Mouse (Mus musculus): ENCODE data around the gene Slc44a2. TPM values are rescaled to one million over a fixed set of nuclear protein-coding genes. Genes with fewer than 3 reads are reported as not detected.
A peak's percentile ranks its signal among the peaks of the same experiment; 100 is the strongest.
"Not testable (repeated sequence)": the region's sequence is repeated elsewhere in the genome, so short reads cannot be mapped to it uniquely, and the experiment has no call there.

The Slc44a2 gene
- polyA plus RNA-seq, 1 experiment from 2014 or later = 68.7 TPM

DNA sequence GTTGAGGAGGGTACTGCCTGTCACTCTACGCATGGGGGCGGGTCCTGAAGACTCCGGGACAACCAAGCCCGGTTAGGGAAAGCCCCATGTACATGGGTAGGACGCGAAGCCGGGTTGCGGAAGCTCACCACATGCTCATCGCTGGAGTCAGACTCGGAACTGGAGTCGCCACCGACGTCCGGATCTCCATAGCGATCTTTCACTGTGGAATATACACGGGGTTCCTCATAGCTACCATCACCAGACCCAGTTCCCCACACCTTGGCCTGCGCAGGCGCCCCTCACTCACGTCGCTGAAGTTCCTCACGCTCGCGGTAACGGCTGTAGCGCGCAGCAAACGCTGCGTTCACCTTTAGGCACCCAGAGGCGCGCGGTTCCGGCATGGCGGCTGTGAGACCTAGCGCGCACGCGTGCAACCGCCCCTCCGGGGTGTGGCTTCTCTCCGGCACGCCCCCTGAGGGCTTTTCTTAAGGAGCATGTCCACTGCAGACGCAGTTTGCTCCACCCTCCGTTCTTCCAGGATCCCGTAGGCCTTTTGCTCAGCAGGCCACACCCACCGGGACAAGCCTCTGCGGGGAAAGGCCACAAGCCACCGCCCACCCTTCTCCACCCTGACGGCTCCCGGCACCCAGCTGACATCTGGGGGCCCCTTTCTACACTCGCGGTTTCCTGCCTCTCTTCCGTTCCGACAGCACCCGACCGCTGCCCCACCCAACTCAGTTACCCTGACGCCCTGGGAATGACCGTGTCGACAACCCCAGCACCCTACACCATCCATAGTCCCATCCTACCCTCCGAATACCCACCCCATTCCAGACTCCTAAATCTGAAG lies 32.7 kb upstream of the Slc44a2 start, which contains the start of gene Kri1:
TSS of gene Kri1 (minus strand) at position 399 of the 832 bp plus-strand sequence.
- H3K4me1 ChIP-seq (replicated peaks) = peaks cover 41% of the 10 kb centered on the region

DNA sequence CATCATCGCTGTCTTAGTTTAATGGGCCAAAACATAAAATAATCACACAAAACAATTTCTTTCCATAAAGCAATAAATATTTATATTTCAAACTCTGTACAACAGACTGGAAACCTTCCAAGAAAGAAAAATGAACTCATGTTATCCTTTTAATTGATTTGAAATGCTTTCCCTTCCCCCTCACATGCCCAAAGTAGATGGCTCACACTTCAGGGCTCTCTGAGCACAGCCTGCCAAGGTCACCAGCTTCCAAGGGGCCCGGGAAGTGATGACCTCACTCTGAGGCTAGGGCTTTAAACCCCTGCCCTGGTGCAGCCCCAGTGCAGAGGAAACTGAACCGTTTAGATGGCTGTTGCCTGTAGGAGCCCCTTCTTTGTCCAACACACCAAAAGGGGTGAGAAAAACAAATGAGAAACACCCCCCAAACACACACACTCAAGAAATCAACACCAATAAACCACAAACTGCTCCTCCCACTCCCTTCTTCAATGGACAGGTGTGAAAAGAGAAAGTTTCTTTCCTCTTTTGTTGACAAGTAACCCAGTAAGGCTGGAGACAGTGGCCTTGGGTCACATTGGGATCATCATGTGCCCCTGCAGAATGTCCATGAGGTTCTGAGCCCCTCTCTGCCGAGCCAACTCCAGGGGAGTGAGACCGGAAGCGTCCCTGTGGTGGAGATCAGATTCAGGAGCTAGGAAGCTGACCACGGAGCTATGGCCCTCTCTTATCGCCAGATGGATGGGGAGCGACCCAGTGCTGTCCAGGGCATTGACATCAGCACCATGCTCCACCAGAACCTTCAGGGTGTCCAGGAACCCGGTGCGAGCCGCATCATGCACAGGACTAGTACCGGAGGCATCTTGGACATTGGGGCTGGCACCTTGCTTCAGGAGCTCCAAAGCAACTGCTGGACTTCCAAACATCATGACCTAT lies 31.8 kb upstream of the Slc44a2 start:
- Histone ChIP-seq H3K9me3 (no peaks in the 10 kb centered on the region), H3K27ac (peak overlapping the region; percentile 91), H3K36me3 (peaks cover 30% of the 10 kb centered on the region), H3K4me1 (replicated peaks) (peaks cover 41% of the 10 kb centered on the region), H3K4me3 (peak overlapping the region; percentile 88), H3K27me3 (ENCODE audit: insufficient read depth, poor library complexity, severe bottlenecking) (no peaks in the 10 kb centered on the region)
- no peak for DNase-seq (ENCODE audit: low spot score)
- 81% methylated on average over 13 of the region's 13 CpGs for WGBS

More for the DNA sequence above, 32.7 kb upstream of the Slc44a2 start, which contains the start of gene Kri1:
- peak within 1 kb of the TSS; percentile 91 for H3K27ac ChIP-seq
- H3K27me3 ChIP-seq (ENCODE audit: insufficient read depth, poor library complexity, severe bottlenecking) = no peaks in the 10 kb centered on the region
- peak within 1 kb of the TSS; percentile 88 for H3K4me3 ChIP-seq
- peaks cover 35% of the 10 kb centered on the region for H3K36me3 ChIP-seq
- DNase-seq (ENCODE audit: low spot score) = peak; percentile 96
- H3K9me3 ChIP-seq = no peaks in the 10 kb centered on the region
- 1% methylated on average over 59 of the region's 59 CpGs for WGBS

DNA sequence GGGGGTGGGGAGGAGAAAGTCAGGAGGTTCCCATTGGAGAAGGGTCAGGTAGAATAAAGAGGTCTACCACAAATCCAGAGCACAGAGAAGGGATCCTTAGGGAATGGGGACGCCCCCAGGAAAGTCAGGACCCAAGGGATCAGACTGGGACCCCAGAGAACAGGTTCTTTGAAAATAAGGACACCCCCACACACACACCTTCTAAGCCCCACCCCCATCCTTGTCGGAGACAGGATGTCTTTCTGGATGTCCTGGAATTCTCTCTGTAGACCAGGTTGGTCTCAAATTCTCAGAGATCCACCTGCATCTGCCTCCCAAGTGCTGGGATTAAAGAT lies 31.2 kb upstream of the Slc44a2 start:
- H3K4me1 ChIP-seq (replicated peaks) = peaks cover 41% of the 10 kb centered on the region
- H3K9me3 ChIP-seq = no peaks in the 10 kb centered on the region
- H3K27ac ChIP-seq = no peak overlapping the region; the same call in 1 of the 2 replicates
- peaks cover 24% of the 10 kb centered on the region for H3K36me3 ChIP-seq
- peak overlapping the region; percentile 88 for H3K4me3 ChIP-seq
- 74% methylated on average over 2 of the region's 2 CpGs for WGBS
- DNase-seq (ENCODE audit: low spot score) = no peak
- H3K27me3 ChIP-seq (ENCODE audit: insufficient read depth, poor library complexity, severe bottlenecking) = no peaks in the 10 kb centered on the region

DNA sequence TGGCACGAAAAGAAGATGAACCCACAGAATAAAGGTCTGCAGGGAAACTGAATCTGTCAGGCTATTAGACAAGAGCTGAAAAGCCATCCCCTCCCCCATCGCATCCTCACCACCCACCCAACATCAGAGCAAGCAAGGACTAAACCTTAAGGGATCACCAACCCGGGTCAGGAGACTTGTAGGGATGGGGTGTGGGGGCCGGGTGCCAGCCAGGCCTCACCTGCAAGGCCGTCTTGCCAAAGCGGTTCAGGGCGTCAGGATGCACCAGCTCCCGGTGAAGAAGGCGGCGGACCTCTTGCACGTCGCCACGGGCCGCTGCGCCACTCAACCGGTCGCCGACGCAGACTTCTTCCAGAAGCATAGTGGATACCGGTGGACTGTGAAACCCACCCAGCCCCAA lies 29.9 kb upstream of the Slc44a2 start:
- Histone ChIP-seq H3K36me3 (peaks cover 11% of the 10 kb centered on the region), H3K4me3 (peak overlapping the region; percentile 88), H3K4me1 (replicated peaks) (peaks cover 41% of the 10 kb centered on the region), H3K9me3 (no peaks in the 10 kb centered on the region), H3K27ac (peak overlapping the region; percentile 91), H3K27me3 (ENCODE audit: insufficient read depth, poor library complexity, severe bottlenecking) (no peaks in the 10 kb centered on the region)
- WGBS = under 1% methylated on average over 20 of the region's 20 CpGs
- no peak for DNase-seq (ENCODE audit: low spot score)

DNA sequence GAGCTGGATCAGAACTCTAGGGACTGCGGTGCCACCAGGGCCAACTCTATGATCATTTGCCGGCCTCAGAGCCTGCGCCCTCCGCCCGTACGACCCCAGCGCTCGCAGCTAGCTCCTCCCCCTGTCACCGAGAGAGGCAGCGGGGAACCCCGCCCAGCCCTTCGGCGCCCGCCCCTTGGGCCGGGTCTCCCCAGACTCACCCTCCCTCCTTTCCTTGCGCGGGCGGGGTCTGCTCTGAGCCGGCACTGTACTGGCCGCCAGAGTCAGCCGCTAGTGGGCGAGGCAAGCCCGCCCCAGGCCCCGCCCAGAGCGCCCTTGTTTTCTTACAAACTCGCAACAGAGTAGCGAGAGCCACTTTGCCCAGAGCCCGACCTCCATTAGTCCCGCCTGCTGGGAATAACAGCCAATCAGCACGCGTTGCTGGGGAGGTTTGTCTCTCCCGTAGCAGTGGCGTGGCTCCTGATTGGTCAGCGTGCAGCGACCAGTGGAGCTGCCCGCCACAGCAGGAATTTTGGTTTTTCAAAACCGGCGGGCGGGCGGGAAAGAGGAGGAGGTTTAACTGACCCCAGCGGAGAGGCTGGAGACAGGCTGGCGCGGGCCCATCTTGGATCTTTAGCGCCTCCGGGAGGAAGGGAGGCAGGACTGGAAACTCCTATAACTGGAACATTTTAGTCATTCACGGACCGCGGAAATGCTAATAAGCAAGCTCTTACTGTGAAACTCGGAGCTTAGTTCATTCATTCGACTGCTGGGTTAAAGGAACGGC lies 29.3 kb upstream of the Slc44a2 start, which contains the start of gene Cdkn2d:
TSS of gene Cdkn2d (minus strand) at position 386 of the 766 bp plus-strand sequence.
- Histone ChIP-seq H3K4me3 (peak within 1 kb of the TSS; percentile 88), H3K36me3 (0 out of 2 replicates have a peak, but pooled peaks cover 7% of the 10 kb centered on the region), H3K4me1 (replicated peaks) (peaks cover 41% of the 10 kb centered on the region), H3K27ac (peak within 1 kb of the TSS; percentile 91), H3K9me3 (no peaks in the 10 kb centered on the region), H3K27me3 (ENCODE audit: insufficient read depth, poor library complexity, severe bottlenecking) (no peaks in the 10 kb centered on the region)
- under 1% methylated on average over 51 of the region's 51 CpGs for WGBS
- peak; percentile 100 for DNase-seq (ENCODE audit: low spot score)

DNA sequence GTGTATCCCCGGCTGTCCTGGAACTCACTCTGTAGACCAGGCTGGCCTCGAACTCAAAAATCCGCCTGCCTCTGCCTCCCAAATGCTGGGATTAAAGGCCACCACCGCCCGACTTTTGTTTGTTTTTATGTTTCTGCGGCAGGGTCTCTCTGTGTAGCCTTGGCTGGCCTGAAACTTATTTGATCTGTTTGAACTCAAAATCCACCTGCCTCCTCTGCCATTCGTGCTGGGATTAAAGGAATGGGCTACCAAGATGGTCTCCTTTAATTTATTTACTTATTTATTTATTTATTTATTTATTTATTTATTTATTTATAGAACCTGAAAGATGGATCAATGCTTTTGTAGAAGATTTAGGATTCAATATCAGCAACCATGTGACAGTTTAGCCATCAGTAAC lies 28.6 kb upstream of the Slc44a2 start:
- WGBS = 26% methylated on average over 7 of the region's 7 CpGs
- H3K9me3 ChIP-seq; DNase-seq (ENCODE audit: low spot score); H3K36me3 ChIP-seq; H3K27me3 ChIP-seq (ENCODE audit: insufficient read depth, poor library complexity, severe bottlenecking): not testable (repeated sequence)
- Histone ChIP-seq H3K4me1 (replicated peaks) (peaks cover 34% of the 10 kb centered on the region), H3K4me3 (peak overlapping the region; percentile 88), H3K27ac (peak overlapping the region; percentile 91)

DNA sequence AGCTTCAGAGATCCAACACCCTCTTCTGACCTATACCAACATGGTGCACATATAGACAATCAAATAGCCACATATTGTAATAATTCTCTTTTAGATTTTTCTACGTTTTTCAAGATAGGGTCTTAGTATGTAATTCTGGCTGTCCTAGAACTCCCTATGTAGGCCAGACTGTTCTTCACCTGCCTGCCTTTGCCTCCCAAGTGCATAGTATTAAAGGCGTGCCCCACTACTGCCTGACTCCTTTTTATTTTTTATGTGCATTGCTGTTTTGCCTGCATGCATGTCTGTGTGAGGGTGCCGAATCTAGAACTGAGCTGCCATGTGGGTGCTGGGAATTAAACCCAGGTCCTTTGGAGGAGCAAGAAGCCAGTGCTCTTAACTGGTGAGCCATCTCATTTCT lies 28.2 kb upstream of the Slc44a2 start:
- Histone ChIP-seq H3K27me3 (ENCODE audit: insufficient read depth, poor library complexity, severe bottlenecking) (no peaks in the 10 kb centered on the region), H3K9me3 (no peaks in the 10 kb centered on the region), H3K36me3 (0 out of 2 replicates have a peak, but pooled peaks cover 7% of the 10 kb centered on the region), H3K4me1 (replicated peaks) (peaks cover 30% of the 10 kb centered on the region), H3K4me3 (no peak overlapping the region), H3K27ac (peak overlapping the region; percentile 66)
- DNase-seq (ENCODE audit: low spot score) = no peak
- 91% methylated on average over 3 of the region's 3 CpGs for WGBS

DNA sequence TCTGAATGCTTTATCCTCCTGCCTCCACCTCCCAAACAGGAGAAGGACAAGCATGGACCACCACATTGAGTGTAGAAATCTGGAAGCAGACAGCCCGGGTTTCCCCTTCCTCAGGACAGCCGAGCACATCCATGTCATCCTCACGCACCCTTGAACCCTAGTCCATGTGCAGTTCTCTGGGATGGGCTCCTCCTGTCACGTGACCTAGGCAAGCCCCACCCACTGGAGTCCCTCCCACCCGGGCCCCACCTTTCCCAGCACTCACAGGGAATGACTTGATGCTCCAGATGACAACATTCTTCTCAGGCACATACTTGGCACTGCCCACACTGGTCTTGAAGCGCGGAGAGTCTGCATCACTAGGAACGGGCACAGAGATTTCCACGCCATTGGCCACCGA lies 21.5 kb upstream of the Slc44a2 start:
- H3K4me3 ChIP-seq = no peak overlapping the region
- H3K36me3 ChIP-seq = no peaks in the 10 kb centered on the region
- no peak overlapping the region for H3K27ac ChIP-seq
- no peaks in the 10 kb centered on the region for H3K27me3 ChIP-seq (ENCODE audit: insufficient read depth, poor library complexity, severe bottlenecking)
- H3K9me3 ChIP-seq = no peaks in the 10 kb centered on the region; the same call in 1 of the 2 replicates
- DNase-seq (ENCODE audit: low spot score) = no peak
- WGBS = 83% methylated on average over 10 of the region's 10 CpGs
- no peaks in the 10 kb centered on the region for H3K4me1 ChIP-seq (replicated peaks)

DNA sequence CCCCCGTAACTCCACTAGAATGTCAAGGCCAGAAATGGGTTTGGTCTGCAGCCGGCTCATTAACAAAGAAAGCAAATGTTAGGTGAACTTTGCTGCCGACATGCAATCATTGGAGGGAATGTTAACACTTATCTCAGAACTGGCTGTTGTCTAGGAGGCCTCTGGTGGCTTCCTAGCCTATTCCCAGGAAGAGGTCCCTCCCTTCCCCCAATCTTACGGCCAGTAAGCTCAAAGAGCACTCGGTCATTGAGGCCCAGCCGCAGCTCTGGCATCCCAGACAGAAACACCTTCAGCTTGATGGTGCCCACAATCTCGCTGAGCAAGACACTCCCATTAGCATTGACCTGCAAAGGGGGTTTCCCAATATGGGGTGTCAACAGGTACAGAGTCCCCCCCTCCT lies 15.4 kb upstream of the Slc44a2 start:
- WGBS = 91% methylated on average over 7 of the region's 7 CpGs
- Histone ChIP-seq H3K27ac (no peak overlapping the region), H3K9me3 (no peaks in the 10 kb centered on the region; the same call in 1 of the 2 replicates), H3K27me3 (ENCODE audit: insufficient read depth, poor library complexity, severe bottlenecking) (no peaks in the 10 kb centered on the region), H3K4me3 (no peak overlapping the region), H3K4me1 (replicated peaks) (peaks cover 4% of the 10 kb centered on the region; the same call in 1 of the 2 replicates), H3K36me3 (no peaks in the 10 kb centered on the region)
- no peak for DNase-seq (ENCODE audit: low spot score)

DNA sequence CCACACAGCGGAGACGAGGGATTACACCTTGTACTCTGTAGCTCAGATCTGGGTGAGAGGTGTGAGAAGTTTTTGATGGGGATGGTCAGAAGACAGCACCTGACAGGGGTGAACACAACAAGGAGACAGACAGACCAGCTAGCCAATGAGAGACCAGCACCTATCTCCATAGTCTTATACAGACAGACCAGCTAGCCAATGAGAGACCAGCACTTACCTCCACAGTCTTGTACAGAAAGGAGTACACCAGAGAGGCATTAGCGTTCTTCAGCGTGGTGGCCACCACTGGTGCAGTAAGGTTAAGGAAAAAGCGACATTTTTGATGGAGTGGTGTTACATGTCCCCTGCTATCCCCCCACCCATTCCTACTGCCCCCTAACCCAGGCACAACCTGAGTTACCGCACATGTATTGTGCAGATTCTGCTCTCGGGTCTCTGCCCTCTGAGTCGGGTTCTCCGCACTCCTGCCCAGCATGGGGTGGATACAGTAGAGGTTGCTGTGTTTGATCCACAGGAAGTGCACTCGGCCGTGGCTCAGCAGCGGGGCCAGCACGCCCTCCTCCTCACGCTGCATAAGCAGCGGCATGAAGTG lies 11.3 kb upstream of the Slc44a2 start:
- 75% methylated on average over 15 of the region's 15 CpGs for WGBS
- DNase-seq (ENCODE audit: low spot score) = no peak
- Histone ChIP-seq H3K27ac (no peak overlapping the region), H3K4me1 (replicated peaks) (peaks cover 12% of the 10 kb centered on the region), H3K36me3 (no peaks in the 10 kb centered on the region), H3K4me3 (no peak overlapping the region), H3K9me3 (no peaks in the 10 kb centered on the region), H3K27me3 (ENCODE audit: insufficient read depth, poor library complexity, severe bottlenecking) (peaks cover 23% of the 10 kb centered on the region)

DNA sequence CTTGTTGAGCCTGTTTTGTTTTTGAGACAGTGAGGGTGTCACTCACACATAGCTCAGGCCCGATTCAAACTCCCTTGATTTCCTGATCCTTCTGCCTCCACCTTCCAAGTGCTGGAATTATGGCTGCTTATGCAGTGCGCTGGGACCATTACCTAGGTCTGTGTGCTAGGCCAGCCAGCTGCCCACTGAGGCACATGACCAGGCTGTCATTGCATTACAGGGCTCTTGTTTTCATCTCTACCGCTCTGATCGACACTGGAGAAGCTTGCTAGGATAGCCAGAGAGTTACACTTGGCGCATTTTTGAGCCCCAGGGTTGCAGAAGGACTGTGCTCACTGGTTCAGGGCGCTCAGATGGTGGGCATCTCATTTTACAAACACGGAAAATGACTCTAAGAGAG lies 8.8 kb upstream of the Slc44a2 start:
- no peaks in the 10 kb centered on the region for H3K36me3 ChIP-seq
- WGBS = 25% methylated on average over 7 of the region's 7 CpGs
- H3K9me3 ChIP-seq = no peaks in the 10 kb centered on the region
- no peak overlapping the region for H3K27ac ChIP-seq
- peak overlapping the region; percentile 42 for H3K4me3 ChIP-seq
- peaks cover 23% of the 10 kb centered on the region for H3K27me3 ChIP-seq (ENCODE audit: insufficient read depth, poor library complexity, severe bottlenecking)
- no peak for DNase-seq (ENCODE audit: low spot score)
- peaks cover 12% of the 10 kb centered on the region for H3K4me1 ChIP-seq (replicated peaks)

DNA sequence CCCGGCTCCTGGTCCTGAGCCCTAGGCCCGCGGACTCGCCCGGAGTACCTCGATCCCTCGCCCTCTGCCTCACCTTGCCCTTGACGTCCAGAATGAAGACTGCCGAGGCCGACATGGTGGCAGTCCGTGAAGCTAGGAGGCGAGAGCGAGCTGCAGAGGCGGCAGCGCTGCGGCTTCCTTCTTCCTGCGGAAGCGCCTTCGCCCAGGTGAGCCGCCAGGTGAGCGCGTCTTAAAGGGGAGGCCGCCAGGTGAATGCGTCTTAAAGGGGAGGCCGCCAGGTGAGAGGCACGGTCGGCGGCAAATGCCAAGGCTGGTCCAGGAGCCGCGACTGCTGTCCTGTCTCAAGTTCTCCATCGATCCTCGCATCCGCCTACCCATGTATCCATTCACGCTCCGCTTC lies 8.4 kb upstream of the Slc44a2 start, which contains the start of gene Ap1m2:
TSS of gene Ap1m2 (minus strand) at position 204 of the 400 bp plus-strand sequence.
- Histone ChIP-seq H3K27ac (no peak within 1 kb of the TSS), H3K9me3 (no peaks in the 10 kb centered on the region), H3K36me3 (no peaks in the 10 kb centered on the region), H3K27me3 (ENCODE audit: insufficient read depth, poor library complexity, severe bottlenecking) (peaks cover 23% of the 10 kb centered on the region), H3K4me3 (peak within 1 kb of the TSS; percentile 42), H3K4me1 (replicated peaks) (peaks cover 12% of the 10 kb centered on the region)
- DNase-seq (ENCODE audit: low spot score) = peak; percentile 18
- 9% methylated on average over 35 of the region's 35 CpGs for WGBS

Data from hindbrain, embryonic 10.5 days (tissue).